Mouse (Mus musculus) spleen, embryonic (tissue): ENCODE measurements around the gene Zmynd8.

Source experiments
- CTCF ChIA-PET: fragments of 350-600 bp; sonication (Branson Sonifier 250); formaldehyde crosslinking; loops from one replicate; lab custom pipeline; 2022; lab: Charles Lee

Gene Zmynd8

DNA sequence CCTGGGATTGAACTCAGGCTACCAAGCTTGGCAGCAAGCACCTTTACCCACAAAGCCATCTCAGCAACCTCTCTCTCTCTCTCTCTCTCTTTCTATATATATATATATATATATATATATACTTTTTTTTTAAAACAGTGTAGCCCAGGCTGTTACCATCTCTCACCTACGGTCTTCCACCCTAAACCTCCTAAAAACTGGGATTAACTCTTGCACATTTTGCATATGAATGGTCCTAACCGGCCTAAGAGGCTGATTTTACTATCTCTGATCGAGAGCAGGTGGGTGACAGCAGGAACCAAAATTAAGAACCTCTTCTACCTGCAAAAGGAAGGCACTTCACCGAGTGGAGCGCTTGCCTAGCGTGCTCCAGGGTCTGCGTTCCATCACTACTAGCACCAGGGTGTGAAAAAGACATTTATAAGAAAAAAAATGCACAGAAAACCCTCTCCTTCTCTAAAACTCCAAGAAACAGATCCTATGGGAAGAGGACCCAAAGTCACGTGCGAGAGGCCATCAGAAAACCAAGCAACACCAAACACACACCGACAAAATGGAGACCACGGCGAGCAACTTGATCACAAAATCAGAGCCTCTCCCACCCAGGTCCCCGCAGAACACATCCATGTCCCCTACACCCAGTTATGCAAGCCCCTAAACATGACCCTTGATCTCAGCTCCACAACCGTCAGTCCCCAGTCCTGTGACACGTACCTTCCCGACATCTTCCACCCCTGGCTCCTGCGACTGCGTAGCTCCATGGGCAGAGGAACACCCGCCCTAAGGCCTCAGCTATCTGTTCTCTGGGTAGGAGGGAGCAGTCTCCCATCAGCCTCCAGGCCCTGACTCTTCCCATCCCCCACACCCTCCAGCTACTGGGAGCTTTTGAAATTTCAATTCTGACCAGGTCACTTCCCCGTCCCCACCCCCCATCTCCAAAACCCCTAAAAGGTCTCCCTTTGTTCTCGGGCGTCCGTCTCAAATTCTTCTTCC is at the start of gene Zmynd8:
Gene Zmynd8 (minus strand): TSS at position 815 of the 993 bp plus-strand sequence.
- CTCF ChIA-PET = no interaction called here

DNA sequence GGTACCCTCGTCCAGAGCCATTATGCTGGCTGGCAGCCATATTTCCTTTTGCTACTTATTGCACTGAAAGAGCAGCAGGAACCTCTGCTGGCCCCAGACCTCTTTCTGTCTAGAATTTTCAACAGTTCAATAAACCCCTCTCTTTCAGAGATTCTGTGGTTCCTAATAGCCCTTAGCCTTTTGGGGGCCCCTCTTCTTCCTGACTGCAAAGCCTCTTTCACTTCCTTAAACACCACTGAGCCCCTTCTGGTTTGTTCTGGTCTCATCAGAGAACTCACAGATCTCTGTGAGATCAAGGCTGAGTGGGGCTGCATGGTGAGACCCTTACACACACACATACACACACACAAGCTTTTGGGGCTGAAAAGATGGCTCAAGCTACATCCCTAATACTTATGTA is 49.2 kb upstream of the Zmynd8 start:
- CTCF ChIA-PET = no interaction called here

- CTCF ChIA-PET = no interaction called here
Observed at GRCm38 (mm10) chr2:165946046-165946564, 47.3 kb upstream of the Zmynd8 start.

DNA sequence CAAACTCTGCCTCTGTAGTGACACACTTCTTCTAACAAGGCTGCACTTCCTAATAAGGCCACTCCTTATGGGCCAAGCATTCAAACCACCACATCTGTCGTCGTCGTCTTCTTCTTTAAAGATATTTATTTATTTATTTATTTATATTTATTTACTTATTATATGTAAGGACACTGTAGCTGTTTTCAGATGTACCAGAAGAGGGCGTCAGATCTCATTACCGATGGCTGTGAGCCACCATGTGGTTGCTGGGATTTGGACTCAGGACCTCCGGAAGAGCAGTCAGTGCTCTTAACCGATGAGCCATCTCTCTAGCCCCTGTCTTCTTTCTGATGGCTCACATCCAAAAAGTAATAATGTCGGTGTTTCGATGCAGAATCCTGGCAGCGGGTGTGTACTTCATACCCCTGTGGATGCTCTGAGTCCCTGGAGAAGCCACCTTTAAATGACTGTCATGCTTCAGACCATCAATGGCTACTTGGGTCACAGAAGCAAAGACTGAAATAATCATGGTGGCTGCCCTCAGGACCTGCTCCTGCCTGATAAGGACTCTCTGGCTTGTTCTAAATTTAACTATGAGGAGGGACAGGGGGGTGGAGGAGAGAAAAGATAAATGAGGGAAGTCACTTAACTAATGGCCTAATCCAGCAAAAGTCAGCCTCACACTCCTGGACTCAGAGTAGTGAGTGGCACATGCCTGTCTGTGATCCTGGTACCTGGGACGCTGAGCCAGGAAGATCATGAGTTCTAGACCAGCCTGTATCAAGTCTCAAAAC is 45.9 kb upstream of the Zmynd8 start:
- CTCF ChIA-PET = interaction anchor here (0.7 to 1.0 kb wide), 2 partner anchors 18 to 55 kb away, joined by 3 read pairs; no protein-coding TSS in a partner anchor

DNA sequence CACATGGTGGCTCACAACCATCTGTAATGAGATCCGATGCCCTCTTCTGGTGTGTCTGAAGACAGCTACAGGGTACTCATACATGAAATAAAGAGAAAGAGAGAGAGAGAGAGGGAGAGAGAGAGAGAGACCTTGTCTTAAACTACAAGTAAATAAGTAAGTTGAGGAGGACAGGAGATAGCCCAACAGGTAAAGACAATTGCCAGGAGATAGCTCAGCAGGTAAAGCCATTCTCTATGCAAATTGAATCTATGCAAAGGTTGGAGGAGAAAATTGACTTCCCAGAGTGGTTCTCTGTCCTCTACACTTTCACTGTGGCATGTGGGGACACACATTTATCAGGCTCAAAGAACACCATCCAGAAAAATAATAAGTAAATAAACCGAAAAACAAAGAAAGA is 44.3 kb upstream of the Zmynd8 start:
- CTCF ChIA-PET = no interaction called here

- CTCF ChIA-PET = no interaction called here
Observed at GRCm38 (mm10) chr2:165936106-165936505, 37.3 kb upstream of the Zmynd8 start.

DNA sequence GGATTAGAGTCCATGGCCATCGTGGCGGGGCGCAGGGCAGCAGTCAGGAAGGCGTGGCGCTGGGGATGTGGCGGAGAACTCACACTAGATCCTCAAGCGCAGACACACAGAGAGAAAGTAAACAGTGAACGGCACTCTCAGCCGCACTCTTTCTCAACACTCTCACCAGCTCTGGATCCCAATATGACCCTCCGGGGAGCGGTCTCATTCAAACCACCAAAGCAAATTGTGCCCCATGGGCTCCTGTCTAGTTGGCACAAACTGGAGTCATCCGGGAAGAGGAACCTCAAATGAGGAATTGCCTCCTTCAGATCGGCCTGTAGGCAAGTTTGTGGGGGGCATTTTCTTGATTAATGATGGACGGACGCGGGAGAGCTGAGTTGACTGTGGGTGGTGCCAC is 28.9 kb upstream of the Zmynd8 start:
- CTCF ChIA-PET = interaction anchor here (0.5 kb wide), 1 partner anchor 11 kb away, joined by 9 read pairs; no protein-coding TSS in a partner anchor

DNA sequence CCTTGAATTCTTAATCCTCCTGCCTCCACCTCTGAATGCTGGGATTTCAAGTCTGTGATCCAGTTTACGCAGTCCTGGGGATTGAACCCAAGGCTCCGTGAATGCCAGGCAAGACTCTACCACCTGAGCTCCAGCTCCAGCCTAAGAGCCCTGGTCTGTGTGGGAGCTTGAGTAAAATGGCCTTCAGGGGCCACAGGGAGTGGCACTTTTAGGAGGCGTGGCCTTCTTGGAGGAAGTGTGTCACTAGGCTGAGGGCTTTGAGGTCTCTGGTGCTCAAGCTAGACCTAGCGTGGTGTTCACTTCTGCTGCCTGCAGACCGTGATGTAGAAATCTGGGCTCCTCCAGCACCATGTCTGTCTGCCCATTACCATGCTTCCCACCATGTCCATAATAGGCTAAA is 27.4 kb upstream of the Zmynd8 start:
- CTCF ChIA-PET = interaction anchor here (0.6 to 1.3 kb wide), 3 partner anchors 9 to 102 kb away, joined by 3 to 9 read pairs (median 4); no protein-coding TSS in a partner anchor

DNA sequence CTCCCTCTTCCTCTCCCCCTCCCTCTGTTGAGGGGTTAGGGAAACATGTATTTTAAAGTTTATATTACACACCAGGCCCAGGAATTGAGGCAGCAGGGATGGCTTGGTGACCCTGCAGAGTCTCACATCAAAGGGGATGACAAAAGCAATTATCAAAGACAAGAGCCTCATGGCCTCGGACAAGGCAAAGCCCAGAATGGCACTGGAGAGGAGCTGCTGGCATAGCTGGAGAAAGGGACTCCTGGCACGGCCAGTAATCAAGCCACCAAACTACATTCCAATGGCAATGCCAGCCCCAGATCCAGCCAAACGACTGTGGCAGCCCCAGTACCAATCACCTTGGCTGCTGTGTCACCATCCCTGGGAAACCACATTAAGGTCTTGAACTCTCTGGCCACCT is 26.3 kb upstream of the Zmynd8 start:
- CTCF ChIA-PET = interaction anchor here (0.6 kb wide), 1 partner anchor 524 kb away, joined by 3 read pairs; no protein-coding TSS in a partner anchor

GRCm38 (mm10) chr2:165924695-165925094 is 25.9 kb upstream of the Zmynd8 start:
- CTCF ChIA-PET = interaction anchor here (0.7 kb wide), 1 partner anchor 30 kb away, joined by 4 read pairs; no protein-coding TSS in a partner anchor

GRCm38 (mm10) chr2:165923715-165924114 is 24.9 kb upstream of the Zmynd8 start:
- CTCF ChIA-PET = no interaction called here

- CTCF ChIA-PET = interaction anchor here (0.6 to 1.3 kb wide), 2 partner anchors 24 to 58 kb away, joined by 3 to 4 read pairs; no protein-coding TSS in a partner anchor
Observed at GRCm38 (mm10) chr2:165922994-165923393, 24.2 kb upstream of the Zmynd8 start.

DNA sequence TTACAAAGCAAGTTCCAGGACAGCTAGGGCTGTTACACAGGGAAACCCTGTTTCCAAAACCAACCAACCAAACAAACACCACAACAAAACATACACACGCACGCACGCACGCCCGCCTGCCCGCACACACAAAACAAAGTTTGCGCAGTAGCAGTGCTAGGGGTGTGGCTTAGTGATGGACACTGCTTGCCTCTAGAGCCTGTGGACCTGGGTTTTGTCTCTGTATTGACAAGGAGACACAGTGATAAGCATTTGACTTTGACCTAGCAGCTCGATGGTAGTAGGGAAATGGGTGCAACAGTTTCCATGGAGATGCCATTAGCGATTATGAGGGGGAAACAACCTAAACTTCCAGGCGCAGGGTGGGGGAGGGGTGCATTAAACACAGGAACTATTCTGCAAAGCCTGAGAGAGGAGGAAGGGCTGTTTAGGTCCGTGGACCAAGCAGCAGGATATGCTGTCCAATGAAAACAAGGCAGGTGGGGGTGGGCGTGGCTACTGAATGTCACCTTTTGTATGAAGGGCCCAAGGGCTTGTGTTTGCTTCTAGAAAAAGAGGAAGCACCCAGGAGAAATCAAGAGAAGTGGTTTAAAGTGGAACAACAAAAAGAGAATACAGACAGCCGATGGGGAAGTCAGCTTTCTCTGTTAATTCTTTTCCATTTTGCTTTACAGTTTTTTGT is 23.4 kb upstream of the Zmynd8 start:
- CTCF ChIA-PET = interaction anchor here (0.5 to 1.3 kb wide), 4 partner anchors 58 to 104 kb away, joined by 3 to 18 read pairs (median 3); no protein-coding TSS in a partner anchor

DNA sequence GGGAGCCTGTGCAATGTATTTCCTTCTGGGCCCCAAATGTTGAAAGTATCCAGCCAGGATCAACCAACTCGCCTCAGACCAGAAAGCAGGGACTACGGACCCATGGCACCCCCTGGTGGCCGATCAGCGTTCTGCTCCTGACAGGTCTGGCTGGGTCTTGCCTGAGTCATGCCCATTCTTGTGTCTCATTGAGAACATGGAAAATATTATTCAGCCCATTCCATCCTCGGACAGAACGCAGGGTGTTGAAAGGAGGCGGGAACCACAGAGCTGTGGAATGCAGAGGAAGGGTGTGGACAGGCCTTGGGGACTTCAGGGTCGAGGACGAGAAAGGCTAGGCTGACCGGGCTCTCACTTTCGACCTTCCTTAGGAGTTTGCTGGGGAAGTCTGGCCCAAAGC is 15.5 kb upstream of the Zmynd8 start:
- CTCF ChIA-PET = interaction anchor here (1.0 kb wide), 1 partner anchor 123 kb away, joined by 4 read pairs; no protein-coding TSS in a partner anchor

- CTCF ChIA-PET = no interaction called here
Observed at GRCm38 (mm10) chr2:165913073-165913472, 14.3 kb upstream of the Zmynd8 start.

GRCm38 (mm10) chr2:165909731-165910130 is 10.9 kb upstream of the Zmynd8 start:
- CTCF ChIA-PET = interaction anchor here (0.7 kb wide), 1 partner anchor 15 kb away, joined by 16 read pairs; no protein-coding TSS in a partner anchor

- CTCF ChIA-PET = interaction anchor here (0.5 to 1.1 kb wide), 2 partner anchors 117 to 1810 kb away, joined by 3 to 4 read pairs; no protein-coding TSS in a partner anchor
Observed at GRCm38 (mm10) chr2:165907199-165907598, 8.4 kb upstream of the Zmynd8 start.

DNA sequence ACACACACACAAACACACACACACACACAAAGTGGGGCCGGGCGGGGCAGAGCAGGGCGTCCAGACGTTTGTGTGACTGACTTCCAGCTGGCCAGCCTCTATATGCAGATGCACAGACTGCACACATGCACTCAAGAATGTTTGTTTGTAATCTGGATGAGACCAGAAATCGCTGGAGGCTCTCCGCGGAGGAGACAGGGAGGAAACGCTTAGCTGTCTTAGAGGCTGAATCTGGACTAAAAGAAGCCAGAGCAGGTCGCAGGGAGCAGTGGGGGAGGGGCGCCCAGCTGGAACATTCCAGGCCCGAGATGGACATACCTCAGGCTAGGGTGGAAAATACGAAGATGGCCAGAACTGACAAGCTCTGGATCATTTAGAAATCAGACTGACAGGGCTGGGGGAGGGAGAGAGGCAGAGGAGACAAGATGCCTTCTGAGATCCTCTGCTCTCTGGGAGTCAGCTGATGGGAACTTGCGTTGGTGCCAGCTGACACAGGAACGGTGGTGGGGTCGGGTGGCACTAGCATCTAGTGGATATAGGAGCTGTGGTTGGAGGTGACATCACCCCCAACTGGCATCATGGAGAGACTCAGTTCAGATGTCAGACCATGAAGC is 7.6 kb upstream of the Zmynd8 start:
- CTCF ChIA-PET = interaction anchor here (0.5 to 1.1 kb wide), 2 partner anchors 116 to 1809 kb away, joined by 3 to 4 read pairs; no protein-coding TSS in a partner anchor

- CTCF ChIA-PET = no interaction called here
Observed at GRCm38 (mm10) chr2:165901127-165901384, 2.2 kb upstream of the Zmynd8 start.
